Mouse (Mus musculus) limb, embryonic 11.5 days (tissue): ENCODE measurements around the gene P2ry12. TPM values are rescaled to one million over a fixed set of nuclear protein-coding genes. Genes with fewer than 3 reads are reported as not detected.

Experiments
- ATAC-seq: fragments of 200-750 bp; cut with Nextera tagmentation; 2 replicates; pipeline ENCODE4 v1.8.0; 2017; ENCODE audit warnings: low read depth; ENCODE audit not compliant: insufficient number of reproducible peaks, low FRiP score, low TSS enrichment
- DNase-seq: peaks from one replicate; pipeline ENCODE4 v3.0.0-alpha.2; 2015; ENCODE audit warnings: low spot score
- H3K27ac ChIP-seq: fragments of 300-500 bp; sonication (generic); replicated peaks from 2 replicates; pipeline ENCODE4 v1.5.1; 2014; ENCODE audit warnings: low read depth, mild to moderate bottlenecking, low read length
- H3K27me3 ChIP-seq: fragments of 300-500 bp; sonication (generic); 2 replicates; pipeline ENCODE4 v1.6.1; 2014; ENCODE audit warnings: mild to moderate bottlenecking, low read length, mixed read lengths; ENCODE audit not compliant: control insufficient read depth, insufficient read depth
- H3K36me3 ChIP-seq: fragments of 300-500 bp; sonication (generic); 2 replicates; pipeline ENCODE4 v1.6.1; 2014; ENCODE audit warnings: mild to moderate bottlenecking, low read length, moderate library complexity, mixed read lengths; ENCODE audit not compliant: control insufficient read depth, insufficient read depth
- H3K4me1 ChIP-seq: fragments of 300-500 bp; sonication (generic); 2 replicates; pipeline ENCODE4 v1.6.1; 2014; ENCODE audit warnings: low read length, mixed read lengths; ENCODE audit not compliant: control insufficient read depth, insufficient read depth
- H3K4me2 ChIP-seq: fragments of 300-500 bp; sonication (generic); 2 replicates; pipeline ENCODE4 v1.6.1; 2014; ENCODE audit warnings: low read depth, mild to moderate bottlenecking, moderate library complexity; ENCODE audit not compliant: severe bottlenecking
- H3K4me3 ChIP-seq: fragments of 300-500 bp; sonication (generic); 2 replicates; pipeline ENCODE4 v1.5.1; 2014; ENCODE audit warnings: low read depth, low read length
- H3K9ac ChIP-seq: fragments of 300-500 bp; sonication (generic); 2 replicates; pipeline ENCODE4 v1.6.1; 2014; ENCODE audit warnings: mild to moderate bottlenecking, low read length
- H3K9me3 ChIP-seq: fragments of 300-500 bp; sonication (generic); 2 replicates; pipeline ENCODE4 v1.6.1; 2016; ENCODE audit warnings: low read length; ENCODE audit not compliant: control insufficient read depth
- WGBS: fragments of 180-500 bp; shearing (Covaris S2); extraction: QIAGEN DNeasy Blood & Tissue Kit; methylation state at CpG from one replicate; pipeline ENCODE4 v1.1.7; 2014; 5-methylcytosine and 5-hydroxymethylcytosine counted together
- polyA plus RNA-seq: library from polyadenylated mRNA; unstranded; fragments of >200 nt; fragmentation: Nextera tagmentation; extraction: Ambion mirVana; gene quantifications from 2 replicates; pipeline ENCODE4 v1.2.1, GENCODE M21; 2014

The P2ry12 gene
- polyA plus RNA-seq, 1 experiment from 2014 or later: 0.93 TPM

GRCm38 (mm10) chr3:59257740-59258664 is 4.7 kb downstream of the P2ry12 start:
- Histone ChIP-seq H3K27ac (no peak overlapping the region), H3K4me3 (no peak overlapping the region), H3K4me1 (peaks cover 12% of the 10 kb centered on the region; the same call in 1 of the 2 replicates), H3K9ac (no peak overlapping the region), H3K9me3 (no peaks in the 10 kb centered on the region), H3K4me2 (peak overlapping the region; percentile 13; the same call in 1 of the 2 replicates), H3K27me3 (no peaks in the 10 kb centered on the region), H3K36me3 (no peaks in the 10 kb centered on the region)
- DNase-seq: peak; percentile 57
- WGBS: 55% methylated on average over 20 of the region's 20 CpGs
- ATAC-seq: peak; percentile 70; the same call in 1 of the 2 replicates

GRCm38 (mm10) chr3:59250454-59250853 is 12.2 kb downstream of the P2ry12 start:
- no peaks in the 10 kb centered on the region for H3K4me1 ChIP-seq
- no peak for ATAC-seq
- no peak overlapping the region for H3K27ac ChIP-seq
- no peaks in the 10 kb centered on the region for H3K9me3 ChIP-seq
- DNase-seq: no peak
- H3K4me3 ChIP-seq: no peak overlapping the region
- no peak overlapping the region for H3K4me2 ChIP-seq
- H3K27me3 ChIP-seq: no peaks in the 10 kb centered on the region
- H3K9ac ChIP-seq: no peak overlapping the region
- no peaks in the 10 kb centered on the region for H3K36me3 ChIP-seq
- 95% methylated on average over 1 of the region's 1 CpGs for WGBS

GRCm38 (mm10) chr3:59248031-59248430 is 14.6 kb downstream of the P2ry12 start:
- no peaks in the 10 kb centered on the region for H3K36me3 ChIP-seq
- WGBS: 88% methylated on average over 6 of the region's 6 CpGs
- no peak overlapping the region for H3K9ac ChIP-seq
- DNase-seq: no peak
- no peak overlapping the region for H3K4me3 ChIP-seq
- no peaks in the 10 kb centered on the region for H3K27me3 ChIP-seq
- H3K27ac ChIP-seq: no peak overlapping the region
- no peaks in the 10 kb centered on the region for H3K4me1 ChIP-seq
- H3K9me3 ChIP-seq: no peaks in the 10 kb centered on the region
- H3K4me2 ChIP-seq: no peak overlapping the region
- no peak for ATAC-seq

GRCm38 (mm10) chr3:59243384-59243783 is 19.3 kb downstream of the P2ry12 start:
- H3K27me3 ChIP-seq: no peaks in the 10 kb centered on the region
- 83% methylated on average over 6 of the region's 6 CpGs for WGBS
- ATAC-seq (no peak), DNase-seq (no peak)
- no peak overlapping the region for H3K9ac ChIP-seq
- no peak overlapping the region for H3K4me2 ChIP-seq
- H3K9me3 ChIP-seq: no peaks in the 10 kb centered on the region
- H3K27ac ChIP-seq: no peak overlapping the region
- no peaks in the 10 kb centered on the region for H3K4me1 ChIP-seq
- H3K4me3 ChIP-seq: no peak overlapping the region
- H3K36me3 ChIP-seq: no peaks in the 10 kb centered on the region

GRCm38 (mm10) chr3:59234878-59235277 is 27.8 kb downstream of the P2ry12 start:
- Histone ChIP-seq H3K27ac (no peak overlapping the region), H3K9ac (no peak overlapping the region), H3K36me3 (no peaks in the 10 kb centered on the region), H3K4me1 (no peaks in the 10 kb centered on the region), H3K4me2 (no peak overlapping the region), H3K4me3 (no peak overlapping the region), H3K9me3 (no peaks in the 10 kb centered on the region), H3K27me3 (no peaks in the 10 kb centered on the region)
- no peak for DNase-seq
- WGBS: 75% methylated on average over 5 of the region's 5 CpGs
- ATAC-seq: no peak

GRCm38 (mm10) chr3:59230912-59231311 is 31.8 kb downstream of the P2ry12 start:
- no peak for ATAC-seq
- Histone ChIP-seq H3K9ac (no peak overlapping the region), H3K36me3 (no peaks in the 10 kb centered on the region), H3K4me3 (no peak overlapping the region), H3K4me1 (no peaks in the 10 kb centered on the region), H3K9me3 (no peaks in the 10 kb centered on the region), H3K27me3 (no peaks in the 10 kb centered on the region), H3K27ac (no peak overlapping the region), H3K4me2 (no peak overlapping the region)
- DNase-seq: no peak
- 76% methylated on average over 3 of the region's 3 CpGs for whole genome bisulfite sequencing

GRCm38 (mm10) chr3:59228730-59229551 is 33.7 kb downstream of the P2ry12 start:
- Histone ChIP-seq H3K9me3 (no peaks in the 10 kb centered on the region), H3K4me1 (no peaks in the 10 kb centered on the region), H3K4me2 (no peak overlapping the region), H3K4me3 (no peak overlapping the region), H3K27me3 (no peaks in the 10 kb centered on the region), H3K27ac (no peak overlapping the region), H3K36me3 (no peaks in the 10 kb centered on the region), H3K9ac (no peak overlapping the region)
- no peak for ATAC-seq
- no peak for DNase-seq
- WGBS: 71% methylated on average over 10 of the region's 10 CpGs

GRCm38 (mm10) chr3:59227696-59228095 is 35.0 kb downstream of the P2ry12 start:
- DNase-seq (no peak), ATAC-seq (no peak)
- Histone ChIP-seq H3K9ac (no peak overlapping the region), H3K4me2 (no peak overlapping the region), H3K4me3 (no peak overlapping the region), H3K27me3 (no peaks in the 10 kb centered on the region), H3K9me3 (no peaks in the 10 kb centered on the region), H3K4me1 (no peaks in the 10 kb centered on the region), H3K27ac (no peak overlapping the region), H3K36me3 (no peaks in the 10 kb centered on the region)
- 94% methylated on average over 9 of the region's 9 CpGs for WGBS
